Mouse (Mus musculus) heart, embryonic 12.5 days (tissue): ENCODE results near the gene Pih1d2. TPM values are rescaled to one million over a fixed set of nuclear protein-coding genes. Genes with fewer than 3 reads are reported as not detected.

ENCODE experiments used
- ATAC-seq: fragments of 200-750 bp; cut with Nextera tagmentation; 2 replicates; pipeline ENCODE4 v1.8.0; 2017; ENCODE audit warnings: moderate TSS enrichment, moderate library complexity; ENCODE audit not compliant: insufficient number of reproducible peaks, low FRiP score
- H3K27ac ChIP-seq: fragments of 300-500 bp; sonication (generic); 2 replicates; pipeline ENCODE4 v1.5.1; 2016; ENCODE audit warnings: mild to moderate bottlenecking, moderate library complexity; ENCODE audit not compliant: poor library complexity, severe bottlenecking
- H3K27me3 ChIP-seq: fragments of 300-500 bp; sonication (generic); replicated peaks from 2 replicates; pipeline ENCODE4 v1.6.1; 2016; ENCODE audit warnings: mild to moderate bottlenecking, moderate library complexity
- H3K36me3 ChIP-seq: fragments of 300-500 bp; sonication (generic); 2 replicates; pipeline ENCODE4 v1.6.1; 2016; ENCODE audit warnings: mild to moderate bottlenecking, moderate library complexity
- H3K4me1 ChIP-seq: fragments of 300-500 bp; sonication (generic); replicated peaks from 2 replicates; pipeline ENCODE4 v1.6.1; 2016; ENCODE audit warnings: mild to moderate bottlenecking
- H3K4me2 ChIP-seq: fragments of 300-500 bp; sonication (generic); 2 replicates; pipeline ENCODE4 v1.6.1; 2016; ENCODE audit warnings: mild to moderate bottlenecking, moderate library complexity
- H3K4me3 ChIP-seq: fragments of 300-500 bp; sonication (generic); 2 replicates; pipeline ENCODE4 v1.5.1; 2016; ENCODE audit warnings: mild to moderate bottlenecking
- H3K9ac ChIP-seq: fragments of 300-500 bp; sonication (generic); 2 replicates; pipeline ENCODE4 v1.6.1; 2016; ENCODE audit warnings: mild to moderate bottlenecking, moderate library complexity
- H3K9me3 ChIP-seq: fragments of 300-500 bp; sonication (generic); replicated peaks from 2 replicates; pipeline ENCODE4 v1.6.1; 2016; ENCODE audit warnings: mild to moderate bottlenecking, moderate library complexity
- WGBS: fragments of 180-500 bp; shearing (Covaris S2); methylation state at CpG from one replicate; pipeline ENCODE4 v1.1.7; 2016; 5-methylcytosine and 5-hydroxymethylcytosine counted together
- polyA plus RNA-seq: library from polyadenylated mRNA; unstranded; fragments of >200 nt; fragmentation: Nextera tagmentation; extraction: Ambion mirVana; gene quantifications from 2 replicates; pipeline ENCODE4 v1.2.1, GENCODE M21; 2016

The Pih1d2 gene
- polyA plus RNA-seq, 1 experiment from 2014 or later, result 3.0 TPM

GRCm38 (mm10) chr9:50632016-50632688 lies 15.0 kb downstream of the Pih1d2 start:
- peaks cover 45% of the 10 kb centered on the region for H3K36me3 ChIP-seq
- WGBS, result 88% methylated on average over 6 of the region's 6 CpGs

GRCm38 (mm10) chr9:50633059-50633458 lies 15.9 kb downstream of the Pih1d2 start:
- no peak for ATAC-seq
- Histone ChIP-seq H3K4me1 (no peaks in the 10 kb centered on the region), H3K4me2 (no peak overlapping the region), H3K27ac (no peak overlapping the region), H3K9ac (no peak overlapping the region), H3K4me3 (no peak overlapping the region), H3K36me3 (peaks cover 51% of the 10 kb centered on the region), H3K27me3 (no peaks in the 10 kb centered on the region), H3K9me3 (no peaks in the 10 kb centered on the region)
- WGBS, result 60% methylated on average over 2 of the region's 2 CpGs

More at GRCm38 (mm10) chr9:50632016-50632688, 15.0 kb downstream of the Pih1d2 start:
- Histone ChIP-seq H3K27ac (no peak overlapping the region), H3K4me1 (no peaks in the 10 kb centered on the region), H3K9ac (no peak overlapping the region), H3K4me3 (no peak overlapping the region), H3K9me3 (no peaks in the 10 kb centered on the region), H3K27me3 (no peaks in the 10 kb centered on the region), H3K4me2 (no peak overlapping the region)
- ATAC-seq, result no peak; the same call in 1 of the 2 replicates

- H3K4me3 ChIP-seq, result no peak overlapping the region
- no peak for ATAC-seq
Observed at GRCm38 (mm10) chr9:50634270-50634669, 17.1 kb downstream of the Pih1d2 start.

GRCm38 (mm10) chr9:50646826-50647370 lies 29.8 kb downstream of the Pih1d2 start:
- Histone ChIP-seq H3K4me3 (no peak overlapping the region), H3K27me3 (no peaks in the 10 kb centered on the region), H3K27ac (no peak overlapping the region), H3K36me3 (peaks cover 91% of the 10 kb centered on the region), H3K9ac (no peak overlapping the region), H3K4me1 (no peaks in the 10 kb centered on the region), H3K9me3 (no peaks in the 10 kb centered on the region), H3K4me2 (no peak overlapping the region)
- no peak for ATAC-seq
- 79% methylated on average over 10 of the region's 10 CpGs for WGBS

More at GRCm38 (mm10) chr9:50634270-50634669, 17.1 kb downstream of the Pih1d2 start:
- Histone ChIP-seq H3K36me3 (peaks cover 60% of the 10 kb centered on the region), H3K27me3 (no peaks in the 10 kb centered on the region), H3K9me3 (no peaks in the 10 kb centered on the region), H3K27ac (no peak overlapping the region), H3K4me2 (no peak overlapping the region), H3K9ac (no peak overlapping the region), H3K4me1 (no peaks in the 10 kb centered on the region)
- WGBS, result 94% methylated on average over 11 of the region's 11 CpGs

- no peaks in the 10 kb centered on the region for H3K4me1 ChIP-seq
- no peak overlapping the region for H3K27ac ChIP-seq
- ATAC-seq, result peak; percentile 67; the same call in 1 of the 2 replicates
- H3K9ac ChIP-seq, result no peak overlapping the region
- peaks cover 91% of the 10 kb centered on the region for H3K36me3 ChIP-seq
- 83% methylated on average over 10 of the region's 10 CpGs for WGBS
- H3K4me3 ChIP-seq, result no peak overlapping the region
- no peaks in the 10 kb centered on the region for H3K9me3 ChIP-seq
- no peak overlapping the region for H3K4me2 ChIP-seq
- H3K27me3 ChIP-seq, result no peaks in the 10 kb centered on the region
Observed at GRCm38 (mm10) chr9:50650503-50650902, 33.4 kb downstream of the Pih1d2 start.

GRCm38 (mm10) chr9:50658391-50658790 lies 41.3 kb downstream of the Pih1d2 start:
- H3K36me3 ChIP-seq, result peaks cover 38% of the 10 kb centered on the region
- H3K9ac ChIP-seq, result peak overlapping the region; percentile 97
- peak overlapping the region; percentile 73 for H3K4me2 ChIP-seq
- H3K27me3 ChIP-seq, result no peaks in the 10 kb centered on the region
- peak overlapping the region; percentile 98 for H3K4me3 ChIP-seq
- peaks cover 14% of the 10 kb centered on the region for H3K4me1 ChIP-seq
- WGBS, result 13% methylated on average over 5 of the region's 5 CpGs
- no peaks in the 10 kb centered on the region for H3K9me3 ChIP-seq
- H3K27ac ChIP-seq, result no peak overlapping the region
- ATAC-seq, result no peak

GRCm38 (mm10) chr9:50658941-50659388 lies 41.8 kb downstream of the Pih1d2 start:
- Histone ChIP-seq H3K9me3 (no peaks in the 10 kb centered on the region), H3K36me3 (peaks cover 33% of the 10 kb centered on the region), H3K27ac (peak overlapping the region; percentile 86), H3K27me3 (no peaks in the 10 kb centered on the region), H3K4me1 (peaks cover 14% of the 10 kb centered on the region), H3K4me3 (peak overlapping the region; percentile 98), H3K4me2 (peak overlapping the region; percentile 73), H3K9ac (peak overlapping the region; percentile 97)
- WGBS, result 0% methylated on average over 26 of the region's 28 CpGs
- peak; percentile 60 for ATAC-seq

GRCm38 (mm10) chr9:50659392-50660217 lies 42.5 kb downstream of the Pih1d2 start, which contains the start of gene Dlat:
Gene Dlat (minus strand): TSS chr9:50659780.
- Histone ChIP-seq H3K36me3 (peaks cover 28% of the 10 kb centered on the region), H3K27ac (peak within 1 kb of the TSS; percentile 86), H3K9me3 (no peaks in the 10 kb centered on the region), H3K27me3 (no peaks in the 10 kb centered on the region), H3K4me2 (peak within 1 kb of the TSS; percentile 73), H3K9ac (peak within 1 kb of the TSS; percentile 97), H3K4me1 (peaks cover 14% of the 10 kb centered on the region), H3K4me3 (peak within 1 kb of the TSS; percentile 98)
- ATAC-seq, result peak; percentile 93
- under 1% methylated on average over 63 of the region's 63 CpGs for WGBS

GRCm38 (mm10) chr9:50660431-50660830 lies 43.3 kb downstream of the Pih1d2 start:
- H3K27ac ChIP-seq, result no peak overlapping the region
- 25% methylated on average over 12 of the region's 12 CpGs for WGBS
- H3K4me2 ChIP-seq, result peak overlapping the region; percentile 73
- H3K4me3 ChIP-seq, result peak overlapping the region; percentile 98
- peak overlapping the region; percentile 97 for H3K9ac ChIP-seq
- no peaks in the 10 kb centered on the region for H3K9me3 ChIP-seq
- peaks cover 17% of the 10 kb centered on the region for H3K4me1 ChIP-seq
- H3K36me3 ChIP-seq, result peaks cover 27% of the 10 kb centered on the region
- no peaks in the 10 kb centered on the region for H3K27me3 ChIP-seq
- no peak for ATAC-seq

GRCm38 (mm10) chr9:50664826-50665225 lies 47.7 kb downstream of the Pih1d2 start:
- H3K27ac ChIP-seq, result no peak overlapping the region
- WGBS, result 78% methylated on average over 5 of the region's 5 CpGs

GRCm38 (mm10) chr9:50666442-50666841 lies 49.3 kb downstream of the Pih1d2 start:
- Histone ChIP-seq H3K36me3 (peaks cover 18% of the 10 kb centered on the region), H3K4me2 (no peak overlapping the region), H3K9me3 (no peaks in the 10 kb centered on the region), H3K27me3 (no peaks in the 10 kb centered on the region), H3K27ac (no peak overlapping the region), H3K4me1 (0 out of 2 replicates have a peak, but pooled peaks cover 3% of the 10 kb centered on the region), H3K9ac (no peak overlapping the region), H3K4me3 (no peak overlapping the region)
- ATAC-seq, result no peak
- 62% methylated on average over 6 of the region's 6 CpGs for WGBS

More at GRCm38 (mm10) chr9:50664826-50665225, 47.7 kb downstream of the Pih1d2 start:
- Histone ChIP-seq H3K9me3 (no peaks in the 10 kb centered on the region), H3K27me3 (no peaks in the 10 kb centered on the region), H3K36me3 (peaks cover 18% of the 10 kb centered on the region), H3K9ac (no peak overlapping the region), H3K4me1 (peaks cover 6% of the 10 kb centered on the region), H3K4me3 (no peak overlapping the region), H3K4me2 (no peak overlapping the region)
- no peak for ATAC-seq
